Mouse (Mus musculus) kidney, adult 2 months (tissue): ENCODE data around the gene B3glct. TPM values are rescaled to one million over a fixed set of nuclear protein-coding genes. Genes with fewer than 3 reads are reported as not detected.

Source experiments
- DNase-seq: peaks from one replicate; pipeline ENCODE4 v3.0.0; 2021
- H3K27ac ChIP-seq: fragments of 200-500 bp; 2 replicates; pipeline ENCODE4 v1.5.1; 2012; ENCODE audit warnings: low read depth, low read length, control low read depth, inconsistent platforms; ENCODE audit not compliant: insufficient read depth
- H3K27me3 ChIP-seq: fragments of 200-500 bp; replicated peaks from 2 replicates; pipeline ENCODE4 v1.6.1; 2012; ENCODE audit warnings: mild to moderate bottlenecking, moderate library complexity, low read length, inconsistent platforms; ENCODE audit not compliant: control insufficient read depth, insufficient read depth
- H3K36me3 ChIP-seq: fragments of 200-500 bp; 2 replicates; pipeline ENCODE4 v1.6.1; 2012; ENCODE audit warnings: mild to moderate bottlenecking, moderate library complexity, low read length, inconsistent platforms; ENCODE audit not compliant: control insufficient read depth, insufficient read depth
- H3K4me1 ChIP-seq: fragments of 200-500 bp; 2 replicates; pipeline ENCODE4 v1.6.1; 2011; ENCODE audit warnings: low read length; ENCODE audit not compliant: control insufficient read depth, insufficient read depth
- H3K4me3 ChIP-seq: fragments of 200-500 bp; 2 replicates; pipeline ENCODE4 v1.5.1; 2011; ENCODE audit warnings: mild to moderate bottlenecking, low read depth, low read length, control low read depth; ENCODE audit not compliant: insufficient read depth
- CTCF ChIP-seq: fragments of 200-500 bp; conservative IDR thresholded peaks from 2 replicates; pipeline ENCODE4 v1.5.1; 2011; ENCODE audit warnings: low read depth, mild to moderate bottlenecking, control low read depth, low read length, moderate library complexity, mixed read lengths; ENCODE audit not compliant: insufficient read depth, insufficient read length
- POLR2A ChIP-seq: fragments of 200-500 bp; IDR thresholded peaks from one replicate; pipeline ENCODE4 v1.6.1; 2011; ENCODE audit warnings: low read depth, low read length, control low read depth
- WGBS: fragments of 180-500 bp; shearing (Covaris S2); methylation state at CpG from one replicate; pipeline ENCODE4 v1.1.7; 2018; 5-methylcytosine and 5-hydroxymethylcytosine counted together
- polyA plus RNA-seq: library from polyadenylated mRNA; depleted of rRNA; stranded (reverse); fragments of >200 nt; gene quantifications from 2 replicates; pipeline ENCODE4 v1.2.3, GENCODE M21; 2012

Gene B3glct
- polyA plus RNA-seq, 1 experiment, result 6.4 TPM

DNA sequence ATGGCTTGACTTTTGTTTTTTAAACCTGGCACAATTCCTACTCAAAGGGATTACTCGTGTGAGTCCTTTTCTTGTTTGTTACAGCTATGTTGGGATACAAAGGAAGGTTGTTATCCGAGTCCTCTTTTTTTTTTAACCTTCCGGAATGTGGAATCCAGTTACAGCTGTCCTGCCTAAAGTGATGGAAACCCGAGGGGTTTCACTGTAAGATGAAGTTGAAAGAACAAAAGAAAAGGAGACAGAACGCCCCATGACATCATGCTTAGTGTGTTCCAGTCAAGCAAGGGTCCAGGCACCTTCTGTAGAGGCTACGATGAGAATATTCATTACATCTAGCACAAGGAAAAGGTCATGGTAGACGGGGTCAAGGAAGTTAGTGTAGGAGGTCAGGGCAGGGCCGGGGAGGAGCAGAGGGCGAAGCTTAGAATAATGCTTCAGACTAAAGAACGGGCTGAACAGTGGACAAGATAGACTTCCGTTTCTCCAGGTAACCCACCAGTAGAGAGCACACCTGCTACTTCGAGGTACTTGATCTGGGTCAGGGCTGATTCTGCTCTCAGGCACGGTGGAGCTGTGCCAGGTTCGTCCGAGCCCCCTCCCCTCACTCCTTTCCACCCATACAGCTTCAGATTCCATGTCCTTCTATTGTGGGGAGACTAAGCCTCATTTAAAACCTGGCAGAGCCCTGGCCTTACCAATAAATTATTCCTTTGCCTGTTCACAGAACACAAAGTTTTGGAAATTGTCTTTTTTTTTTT lies 37.7 kb downstream of the B3glct start:
- WGBS, result 48% methylated on average over 15 of the region's 15 CpGs

DNA sequence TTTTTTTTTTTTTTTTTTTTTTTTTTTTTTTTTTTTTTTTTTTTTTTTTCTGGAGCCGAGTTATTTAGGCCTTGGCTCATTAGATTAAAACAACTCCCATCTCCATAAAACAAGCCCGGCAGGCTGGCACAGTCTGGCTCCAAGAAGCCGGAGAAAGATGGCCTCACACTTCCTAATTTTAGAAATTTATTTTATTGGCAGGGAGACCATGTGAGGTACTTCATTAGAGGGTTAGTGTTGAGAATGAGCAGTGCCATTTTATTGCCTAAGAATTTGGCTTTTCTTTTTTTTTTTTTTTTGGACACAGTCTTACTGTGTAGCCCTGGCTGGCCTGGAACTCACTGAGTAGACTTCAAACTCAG lies 38.3 kb downstream of the B3glct start:
- Histone ChIP-seq H3K27ac (no peak overlapping the region), H3K4me3 (no peak overlapping the region), H3K27me3 (no peaks in the 10 kb centered on the region), H3K4me1 (no peaks in the 10 kb centered on the region), H3K36me3 (no peaks in the 10 kb centered on the region)
- WGBS, result 32% methylated on average over 3 of the region's 3 CpGs
- no peak for TF ChIP-seq POLR2A
- no peak for TF ChIP-seq CTCF
- DNase-seq, result no peak

More for the DNA sequence above, 37.7 kb downstream of the B3glct start:
- no peaks in the 10 kb centered on the region for H3K36me3 ChIP-seq
- no peaks in the 10 kb centered on the region for H3K27me3 ChIP-seq
- no peak overlapping the region for H3K27ac ChIP-seq
- DNase-seq, result no peak
- TF ChIP-seq POLR2A (no peak), CTCF (no peak)
- H3K4me3 ChIP-seq, result no peak overlapping the region
- H3K4me1 ChIP-seq, result no peaks in the 10 kb centered on the region

DNA sequence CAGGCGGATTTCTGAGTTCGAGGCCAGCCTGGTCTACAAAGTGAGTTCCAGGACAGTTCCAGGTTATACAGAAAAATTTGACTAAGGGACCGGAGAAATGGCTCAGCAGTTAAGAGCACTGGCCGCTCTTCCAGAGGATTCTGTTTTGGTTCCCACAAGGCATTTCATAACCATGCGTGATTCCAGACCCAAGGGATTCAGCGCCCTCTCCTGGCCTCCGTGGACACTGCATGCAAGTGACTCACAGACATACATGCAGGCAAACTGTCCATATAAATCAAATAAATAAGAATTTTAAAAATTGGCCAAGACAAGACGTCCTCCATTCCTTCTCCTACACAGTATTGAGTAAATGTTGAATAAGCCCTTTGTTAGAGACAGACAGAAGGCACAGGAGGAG lies 53.7 kb downstream of the B3glct start:
- TF ChIP-seq POLR2A, result no peak
- TF ChIP-seq CTCF, result no peak; the same call in 1 of the 2 replicates
- H3K4me1 ChIP-seq, result no peaks in the 10 kb centered on the region
- H3K27me3 ChIP-seq, result no peaks in the 10 kb centered on the region
- H3K27ac ChIP-seq, result no peak overlapping the region
- no peak for DNase-seq
- no peaks in the 10 kb centered on the region; the same call in none of the 2 replicates for H3K36me3 ChIP-seq
- H3K4me3 ChIP-seq, result no peak overlapping the region
- WGBS, result 94% methylated on average over 8 of the region's 8 CpGs

DNA sequence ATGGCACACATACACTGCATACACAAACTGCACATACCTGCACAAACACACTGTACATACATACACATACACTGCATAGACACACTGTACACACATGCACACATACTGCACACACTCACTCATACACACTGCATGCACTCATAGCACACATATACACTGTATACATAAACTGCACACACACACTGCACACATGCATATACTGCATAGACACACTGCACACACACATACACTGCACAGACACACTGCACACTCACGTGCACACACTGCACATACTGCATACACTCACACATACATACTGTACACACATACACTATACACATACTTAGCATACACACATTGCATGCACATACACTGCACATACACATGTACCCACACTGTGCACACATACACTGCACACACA lies 59.2 kb downstream of the B3glct start:
- Histone ChIP-seq H3K27me3 (no peaks in the 10 kb centered on the region), H3K36me3 (no peaks in the 10 kb centered on the region; the same call in none of the 2 replicates), H3K4me1 (no peaks in the 10 kb centered on the region), H3K4me3 (no peak overlapping the region), H3K27ac (no peak overlapping the region)
- TF ChIP-seq CTCF (no peak), POLR2A (no peak)
- DNase-seq, result no peak
- 98% methylated on average over 1 of the region's 1 CpGs for WGBS

DNA sequence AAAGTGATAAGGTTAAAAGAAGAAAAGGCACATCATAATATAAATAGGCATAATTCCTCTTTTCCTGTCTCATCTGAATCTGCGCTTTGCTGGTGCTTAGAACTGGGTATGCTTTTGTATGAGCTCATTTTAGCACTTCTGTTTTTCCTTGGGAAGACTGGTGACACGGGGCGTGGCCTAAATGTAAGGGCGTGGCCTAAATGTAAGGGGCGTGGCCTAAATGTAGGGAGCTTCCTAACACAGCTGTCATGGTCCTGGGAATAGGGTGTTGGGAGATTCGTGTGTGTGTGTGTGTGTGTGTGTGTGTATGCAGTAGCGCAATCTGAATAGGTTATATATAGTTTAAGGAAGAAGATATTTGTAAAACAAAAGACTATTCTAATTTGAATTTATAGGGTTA lies 62.1 kb downstream of the B3glct start:
- H3K27me3 ChIP-seq, result no peaks in the 10 kb centered on the region
- no peak for DNase-seq
- no peak overlapping the region for H3K27ac ChIP-seq
- TF ChIP-seq CTCF, result no peak
- no peak for TF ChIP-seq POLR2A
- no peaks in the 10 kb centered on the region for H3K4me1 ChIP-seq
- H3K4me3 ChIP-seq, result no peak overlapping the region
- H3K36me3 ChIP-seq, result no peaks in the 10 kb centered on the region
- 92% methylated on average over 7 of the region's 7 CpGs for WGBS

DNA sequence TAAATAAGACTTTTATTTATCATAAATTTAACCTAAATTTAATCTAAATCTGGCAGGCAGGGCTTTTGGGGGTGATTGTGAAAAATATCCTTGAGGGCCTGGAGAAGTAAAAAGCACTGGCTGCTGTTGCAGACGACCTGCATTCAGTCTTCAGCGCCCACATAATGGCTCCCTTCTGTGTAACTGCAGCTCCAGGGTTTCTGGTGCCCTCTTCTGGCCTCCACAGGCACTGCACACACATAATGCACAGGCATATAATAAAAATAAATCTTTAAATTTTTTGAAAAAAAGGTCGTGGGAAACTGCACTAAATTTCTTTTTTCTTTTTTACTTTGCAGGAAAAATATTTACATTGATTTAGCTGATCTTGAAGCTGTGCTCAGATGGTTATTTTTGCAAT lies 62.7 kb downstream of the B3glct start:
- H3K27ac ChIP-seq, result no peak overlapping the region
- TF ChIP-seq POLR2A (no peak), CTCF (0 out of 2 replicates have a peak, but pooled peaks have one; percentile 9)
- H3K4me1 ChIP-seq, result no peaks in the 10 kb centered on the region
- H3K4me3 ChIP-seq, result no peak overlapping the region
- no peak for DNase-seq
- H3K36me3 ChIP-seq, result no peaks in the 10 kb centered on the region
- 86% methylated on average over 3 of the region's 3 CpGs for WGBS
- no peaks in the 10 kb centered on the region for H3K27me3 ChIP-seq

DNA sequence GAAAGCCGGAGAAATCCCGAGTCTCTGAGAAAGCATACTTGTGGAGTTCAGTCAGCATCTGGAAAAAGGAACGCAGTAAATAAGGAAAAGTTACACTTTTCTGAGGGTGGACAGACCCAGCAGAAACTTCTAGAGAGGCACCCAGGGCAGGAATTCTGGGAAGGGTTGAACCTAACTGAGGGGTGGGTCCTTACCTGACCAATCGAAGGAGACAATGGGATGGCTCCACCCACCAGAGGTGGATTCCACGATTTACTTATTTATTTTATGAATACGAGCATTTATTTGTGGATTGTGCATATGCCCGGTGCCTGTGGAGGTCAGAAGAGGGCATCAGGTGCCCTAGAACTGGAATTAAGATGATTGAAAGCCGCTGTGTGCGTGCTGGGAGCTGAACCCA lies 64.3 kb downstream of the B3glct start:
- Histone ChIP-seq H3K27ac (no peak overlapping the region), H3K4me3 (no peak overlapping the region), H3K27me3 (no peaks in the 10 kb centered on the region), H3K36me3 (no peaks in the 10 kb centered on the region), H3K4me1 (no peaks in the 10 kb centered on the region)
- TF ChIP-seq CTCF (no peak), POLR2A (no peak)
- WGBS, result 95% methylated on average over 9 of the region's 9 CpGs
- DNase-seq, result no peak
